Mouse (Mus musculus) G1E (cell line): ENCODE measurements around the gene Aire. TPM values are rescaled to one million over a fixed set of nuclear protein-coding genes. Genes with fewer than 3 reads are reported as not detected.

Experiments
- ATAC-seq: 2 replicates; pipeline ENCODE4 v1.8.0; 2016; ENCODE audit warnings: mild to moderate bottlenecking; ENCODE audit not compliant: insufficient number of reproducible peaks, poor library complexity, low FRiP score, severe bottlenecking; ENCODE audit errors: extremely low read depth
- DNase-seq: peaks from one replicate; pipeline ENCODE4 v3.0.0; 2012; ENCODE audit warnings: low spot score
- H3K27me3 ChIP-seq: 2 replicates; pipeline ENCODE4 v1.6.1; 2012; ENCODE audit warnings: mild to moderate bottlenecking, low read length, inconsistent platforms; ENCODE audit not compliant: insufficient read depth
- H3K36me3 ChIP-seq: replicated peaks from 2 replicates; pipeline ENCODE3; 2012; ENCODE audit warnings: mild to moderate bottlenecking, inconsistent platforms
- H3K4me1 ChIP-seq: 2 replicates; pipeline ENCODE4 v1.6.1; 2012; ENCODE audit warnings: low read depth, low read length, inconsistent platforms, mixed read lengths; ENCODE audit not compliant: insufficient read depth
- H3K4me3 ChIP-seq: 2 replicates; pipeline ENCODE4 v1.5.1; 2012; ENCODE audit warnings: low read depth, mild to moderate bottlenecking, inconsistent platforms, low read length, moderate library complexity, mixed read lengths
- H3K9me3 ChIP-seq: replicated peaks from 2 replicates; pipeline ENCODE4 v1.6.1; 2012; ENCODE audit warnings: inconsistent platforms
- CTCF ChIP-seq: IDR thresholded peaks from 2 replicates; pipeline ENCODE4 v1.5.1; 2012; ENCODE audit warnings: low read depth, low read length, inconsistent platforms, mixed read lengths
- GATA1 ChIP-seq: IDR thresholded peaks from 2 replicates; pipeline ENCODE4 v1.6.1; 2012; ENCODE audit warnings: borderline replicate concordance, low read length, inconsistent platforms, mixed read lengths
- GATA2 ChIP-seq: IDR thresholded peaks from 2 replicates; pipeline ENCODE4 v1.6.1; 2012; ENCODE audit warnings: low read depth, low read length, inconsistent platforms, borderline replicate concordance
- POLR2AphosphoS5 ChIP-seq: IDR thresholded peaks from 2 replicates; pipeline ENCODE4 v1.6.1; 2012; ENCODE audit warnings: low read depth, low read length, inconsistent platforms; ENCODE audit not compliant: insufficient replicate concordance
- TAL1 ChIP-seq: conservative IDR thresholded peaks from 2 replicates; pipeline ENCODE4 v1.6.1; 2012; ENCODE audit warnings: low read depth, low read length, inconsistent platforms, mixed read lengths
- polyA plus RNA-seq: library from polyadenylated mRNA; stranded (reverse); fragments of >175 nt; gene quantifications from 2 replicates; pipeline ENCODE4 v1.2.3, GENCODE M21; 2012
- total RNA-seq, 2 experiments: library from RNA; stranded (forward) in 1 of 2; stranded (reverse) in 1 of 2; fragments of 200-1000 nt in 1 of 2; fragments of >200 nt in 1 of 2; fragmentation: Nextera tagmentation in 1 of 2; gene quantifications; 2 replicates each; pipeline ENCODE4 v1.2.3; 2014 to 2017

Aire gene
- total and polyA plus RNA-seq, 3 experiments = 0.10 TPM; not detected in 2

DNA sequence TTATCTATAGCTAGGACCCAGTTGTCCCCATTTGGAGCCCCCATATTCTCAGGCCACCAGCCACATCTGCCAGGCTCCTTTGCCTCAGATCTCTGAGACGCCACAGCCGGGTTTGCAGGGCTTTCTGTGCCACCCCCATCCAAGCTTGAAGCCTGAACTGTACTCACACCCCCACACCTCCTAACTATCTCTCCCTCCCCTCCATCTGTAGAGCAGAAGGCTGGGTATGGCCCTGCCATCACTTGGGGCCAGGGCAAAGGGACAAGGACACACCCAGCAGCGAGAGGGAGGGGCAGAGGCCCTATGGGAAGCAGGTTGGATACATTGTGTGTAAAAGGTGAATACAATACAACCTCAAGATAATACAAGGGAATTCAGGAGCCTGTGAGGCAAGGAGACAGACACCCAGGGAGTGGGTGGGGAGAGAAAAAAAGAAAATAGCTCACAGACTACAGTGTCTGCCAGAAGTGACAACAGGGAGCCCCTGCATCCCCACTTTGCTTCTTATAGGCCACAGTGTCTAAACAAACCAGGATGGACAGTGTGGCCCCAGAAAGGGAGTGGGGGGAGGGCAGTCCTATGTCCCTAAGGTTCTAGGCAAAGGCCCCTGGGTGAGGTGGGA is 38.8 kb downstream of the Aire start:
- Histone ChIP-seq H3K4me3 (peak overlapping the region; percentile 28; the same call in 1 of the 2 replicates), H3K27me3 (no peaks in the 10 kb centered on the region), H3K9me3 (no peaks in the 10 kb centered on the region), H3K36me3 (peaks cover 91% of the 10 kb centered on the region), H3K4me1 (peaks cover 63% of the 10 kb centered on the region)
- no peak for DNase-seq
- ATAC-seq = no peak
- TF ChIP-seq CTCF (no peak), GATA2 (no peak), POLR2AphosphoS5 (no peak), TAL1 (no peak), GATA1 (no peak)

DNA sequence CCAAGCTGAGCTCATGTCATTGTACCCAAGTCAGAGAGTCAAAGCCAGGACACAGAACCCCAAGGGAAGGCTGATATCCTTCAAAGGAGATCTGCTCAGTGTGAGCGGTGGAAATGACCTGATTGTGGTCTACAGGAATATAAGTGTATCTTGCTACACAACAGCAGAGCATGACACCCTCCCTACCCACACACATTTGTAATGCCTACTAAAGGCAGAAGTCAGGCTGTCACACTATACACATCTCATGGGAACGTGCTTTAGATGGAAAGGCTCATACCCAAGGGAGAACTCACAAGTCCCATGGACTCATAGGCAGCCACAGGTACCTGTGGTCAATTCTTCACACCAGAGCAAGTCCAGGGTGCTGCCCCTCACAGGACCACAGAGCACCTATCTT is 41.1 kb downstream of the Aire start:
- no peak for TF ChIP-seq CTCF
- TF ChIP-seq TAL1 = no peak
- TF ChIP-seq GATA1 = no peak
- no peak for TF ChIP-seq POLR2AphosphoS5
- TF ChIP-seq GATA2 = no peak
- peaks cover 48% of the 10 kb centered on the region for H3K4me1 ChIP-seq
- ATAC-seq (no peak), DNase-seq (no peak)
- H3K27me3 ChIP-seq = no peaks in the 10 kb centered on the region
- H3K9me3 ChIP-seq = no peaks in the 10 kb centered on the region
- H3K36me3 ChIP-seq = peaks cover 96% of the 10 kb centered on the region
- no peak overlapping the region for H3K4me3 ChIP-seq

DNA sequence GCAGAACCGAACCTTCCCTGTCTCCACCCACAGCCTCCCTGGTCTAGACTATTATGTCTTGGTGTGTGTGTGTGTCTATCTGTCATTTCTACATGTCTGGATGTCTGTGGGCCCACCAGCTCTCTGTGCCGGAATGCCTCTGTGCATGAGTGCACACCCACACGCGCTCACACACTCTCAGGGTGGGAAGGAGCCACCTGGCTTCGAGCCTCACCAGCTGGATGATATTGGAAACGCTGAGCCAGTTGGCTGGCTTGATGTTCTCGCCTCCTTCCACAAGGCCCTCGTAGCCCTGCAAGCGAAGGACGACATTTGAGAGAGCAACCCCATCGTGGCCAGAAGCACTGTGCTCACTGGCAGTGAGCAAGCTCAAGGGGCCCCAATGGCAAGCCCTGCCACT is 41.6 kb downstream of the Aire start:
- Histone ChIP-seq H3K4me3 (no peak overlapping the region), H3K27me3 (no peaks in the 10 kb centered on the region), H3K4me1 (peaks cover 43% of the 10 kb centered on the region), H3K36me3 (peaks cover 97% of the 10 kb centered on the region), H3K9me3 (no peaks in the 10 kb centered on the region)
- TF ChIP-seq CTCF (no peak), TAL1 (no peak), GATA2 (no peak), GATA1 (no peak), POLR2AphosphoS5 (no peak)
- DNase-seq (no peak), ATAC-seq (no peak)

DNA sequence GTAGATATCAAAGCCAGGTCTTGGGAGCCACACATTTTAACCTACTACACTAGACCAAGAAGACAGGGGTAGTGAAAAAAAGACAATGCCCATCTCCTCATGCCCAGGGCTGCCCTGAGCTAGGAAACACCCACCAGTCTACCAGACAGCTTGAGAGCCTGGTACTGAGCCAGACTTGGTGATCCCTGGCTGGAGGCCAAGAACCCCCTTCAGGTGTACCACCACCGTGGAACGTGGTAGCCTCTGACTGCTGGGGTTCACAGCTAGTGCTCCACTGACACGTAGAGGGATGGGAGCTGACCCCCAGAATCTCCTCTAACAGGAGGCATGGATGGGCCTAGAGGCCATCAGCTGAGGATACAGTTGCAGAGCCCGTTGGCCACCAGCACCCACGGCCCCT is 43.2 kb downstream of the Aire start:
- ATAC-seq (no peak), DNase-seq (no peak)
- Histone ChIP-seq H3K27me3 (no peaks in the 10 kb centered on the region), H3K36me3 (peaks cover 97% of the 10 kb centered on the region), H3K4me1 (peaks cover 27% of the 10 kb centered on the region), H3K9me3 (no peaks in the 10 kb centered on the region), H3K4me3 (no peak overlapping the region)
- TF ChIP-seq GATA2 = no peak
- TF ChIP-seq TAL1 = no peak

DNA sequence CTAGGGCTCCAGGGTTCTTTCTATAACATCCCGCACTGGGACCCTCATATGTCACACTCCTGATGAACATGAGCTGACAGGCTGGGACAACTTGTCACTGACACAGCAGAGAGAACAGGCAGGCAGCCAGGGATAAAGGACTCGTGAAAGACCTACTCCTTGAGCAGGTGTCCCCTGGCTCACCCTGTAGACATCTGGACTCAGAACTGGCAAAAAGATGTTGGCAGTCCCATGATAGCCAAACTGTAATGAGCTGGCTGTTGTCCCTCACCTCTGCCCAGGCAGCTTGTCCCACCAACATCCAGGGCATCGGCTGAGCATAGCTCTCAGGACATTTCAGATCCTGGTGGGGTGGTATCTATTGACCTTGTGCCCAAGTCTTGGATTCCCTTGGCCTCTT is 47.8 kb downstream of the Aire start:
- no peaks in the 10 kb centered on the region for H3K9me3 ChIP-seq
- no peaks in the 10 kb centered on the region for H3K27me3 ChIP-seq
- no peak overlapping the region for H3K4me3 ChIP-seq
- ATAC-seq (no peak), DNase-seq (no peak)
- TF ChIP-seq CTCF = no peak
- no peak for TF ChIP-seq GATA2
- no peak for TF ChIP-seq TAL1
- no peak for TF ChIP-seq POLR2AphosphoS5
- TF ChIP-seq GATA1 = no peak
- H3K4me1 ChIP-seq = 0 out of 2 replicates have a peak, but pooled peaks cover 9% of the 10 kb centered on the region
- peaks cover 100% of the 10 kb centered on the region for H3K36me3 ChIP-seq

DNA sequence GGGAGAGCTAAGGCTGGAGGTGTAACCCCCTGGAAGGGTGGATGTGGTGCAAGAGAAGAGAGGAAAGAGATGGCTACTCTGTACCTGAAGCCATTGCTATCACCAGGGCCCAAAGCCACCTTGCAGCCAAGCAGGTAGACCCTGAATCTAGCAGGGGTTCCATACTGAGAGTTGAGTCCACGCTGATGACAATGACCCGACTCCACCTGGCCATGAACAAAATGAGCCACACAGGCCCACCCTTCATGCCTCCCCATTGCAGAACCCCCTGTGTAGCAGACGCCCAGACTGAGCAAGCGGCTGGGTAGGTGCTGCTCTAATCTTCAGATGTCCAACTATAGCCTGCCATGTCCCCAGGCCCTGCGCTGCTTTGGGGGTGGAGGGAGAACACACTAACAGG is 57.6 kb downstream of the Aire start:
- DNase-seq = no peak
- no peaks in the 10 kb centered on the region for H3K27me3 ChIP-seq
- TF ChIP-seq GATA1 (no peak), POLR2AphosphoS5 (peak; percentile 72)
- no peak for ATAC-seq
- peaks cover 89% of the 10 kb centered on the region for H3K36me3 ChIP-seq
- no peak overlapping the region for H3K4me3 ChIP-seq
- H3K9me3 ChIP-seq = no peaks in the 10 kb centered on the region
- peaks cover 24% of the 10 kb centered on the region; the same call in 1 of the 2 replicates for H3K4me1 ChIP-seq

DNA sequence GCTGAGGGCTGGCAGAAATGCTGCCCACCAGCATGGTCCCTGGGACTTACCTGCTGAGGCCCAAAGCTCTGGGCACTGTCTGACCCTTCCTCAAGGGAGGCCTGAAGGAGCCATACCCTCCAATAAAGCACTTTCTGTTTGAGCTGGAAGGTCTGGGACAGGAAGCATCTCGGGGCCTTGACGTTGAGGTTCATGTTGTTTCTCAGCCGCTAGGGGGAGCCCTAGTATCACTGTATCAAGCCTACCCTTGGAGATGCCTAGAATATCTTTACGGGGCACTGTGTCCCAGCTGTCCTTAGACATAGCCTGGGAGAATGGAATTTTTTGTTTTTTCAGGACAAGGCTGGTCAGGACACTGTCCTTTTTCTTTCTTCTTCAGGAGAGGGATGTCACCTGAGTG is 58.8 kb downstream of the Aire start:
- Histone ChIP-seq H3K4me1 (peaks cover 23% of the 10 kb centered on the region; the same call in 1 of the 2 replicates), H3K36me3 (peaks cover 89% of the 10 kb centered on the region), H3K27me3 (no peaks in the 10 kb centered on the region), H3K9me3 (no peaks in the 10 kb centered on the region), H3K4me3 (no peak overlapping the region)
- TF ChIP-seq GATA1 = no peak
- TF ChIP-seq GATA2 = no peak
- TF ChIP-seq POLR2AphosphoS5 = no peak
- no peak for TF ChIP-seq TAL1
- peak; percentile 78 for TF ChIP-seq CTCF
- ATAC-seq = peak; percentile 62; the same call in 1 of the 2 replicates
- DNase-seq = peak; percentile 87

Other genes starting within 250 kb of the Aire start
- not detected in 2 replicates for gene Gm9639, start 248.5 kb downstream of the Aire start, total RNA-seq (2014; fragmentation: Nextera tagmentation)
- not detected in 2 replicates for gene Gm9639, start 248.5 kb downstream of the Aire start, total RNA-seq (2017)
- not detected in 2 replicates for gene Gm9639, start 248.5 kb downstream of the Aire start, polyA plus RNA-seq
- gene Gm19668, start 244.5 kb downstream of the Aire start, total RNA-seq (2014; fragmentation: Nextera tagmentation) = not detected in 2 replicates
- 0.16 TPM in 1 of 2 replicates, not detected in the other for gene Gm19668, start 244.5 kb downstream of the Aire start, total RNA-seq (2017)
- gene Gm19668, start 244.5 kb downstream of the Aire start, polyA plus RNA-seq = not detected in 2 replicates
- gene Gm9507, start 231.8 kb downstream of the Aire start, total RNA-seq (2014; fragmentation: Nextera tagmentation) = not detected in 2 replicates
- gene Gm9507, start 231.8 kb downstream of the Aire start, total RNA-seq (2017) = not detected in 2 replicates
- gene Gm9507, start 231.8 kb downstream of the Aire start, polyA plus RNA-seq = not detected in 2 replicates
- not detected in 2 replicates for gene Gm2696, start 228.9 kb downstream of the Aire start, total RNA-seq (2014; fragmentation: Nextera tagmentation)
- gene Gm2696, start 228.9 kb downstream of the Aire start, total RNA-seq (2017) = not detected in 2 replicates
- gene Gm2696, start 228.9 kb downstream of the Aire start, polyA plus RNA-seq = not detected in 2 replicates
- not detected in 2 replicates for gene Krtap10-4, start 216.5 kb downstream of the Aire start, total RNA-seq (2014; fragmentation: Nextera tagmentation)
- gene Krtap10-4, start 216.5 kb downstream of the Aire start, total RNA-seq (2017) = not detected in 2 replicates
- not detected in 2 replicates for gene Krtap10-4, start 216.5 kb downstream of the Aire start, polyA plus RNA-seq
- gene Krtap10-10, start 207.7 kb downstream of the Aire start, total RNA-seq (2014; fragmentation: Nextera tagmentation) = not detected in 2 replicates
- gene Krtap10-10, start 207.7 kb downstream of the Aire start, total RNA-seq (2017) = 0.49 TPM in 1 of 2 replicates, not detected in the other
- gene Krtap10-10, start 207.7 kb downstream of the Aire start, polyA plus RNA-seq = not detected in 2 replicates
- gene Gm36176, start 196.8 kb downstream of the Aire start, total RNA-seq (2014; fragmentation: Nextera tagmentation) = not detected in 2 replicates
- not detected in 2 replicates for gene Gm36176, start 196.8 kb downstream of the Aire start, total RNA-seq (2017)
- not detected in 2 replicates for gene Gm36176, start 196.8 kb downstream of the Aire start, polyA plus RNA-seq
- gene Gm10318, start 190.8 kb downstream of the Aire start, total RNA-seq (2014; fragmentation: Nextera tagmentation) = not detected in 2 replicates
- 0.23 TPM in 1 of 2 replicates, not detected in the other for gene Gm10318, start 190.8 kb downstream of the Aire start, total RNA-seq (2017)
- gene Gm10318, start 190.8 kb downstream of the Aire start, polyA plus RNA-seq = not detected in 2 replicates
- not detected in 2 replicates for gene Gm3285, start 181.6 kb downstream of the Aire start, total RNA-seq (2014; fragmentation: Nextera tagmentation)
- gene Gm3285, start 181.6 kb downstream of the Aire start, total RNA-seq (2017) = not detected in 2 replicates
- gene Gm3285, start 181.6 kb downstream of the Aire start, polyA plus RNA-seq = not detected in 2 replicates
- gene Lrrc3, start 141.1 kb downstream of the Aire start, total RNA-seq (2014; fragmentation: Nextera tagmentation) = not detected in 2 replicates
- gene Lrrc3, start 141.1 kb downstream of the Aire start, total RNA-seq (2017) = 0.05 and 0.06 TPM in 2 replicates
- gene Lrrc3, start 141.1 kb downstream of the Aire start, polyA plus RNA-seq = 0.01 TPM in 1 of 2 replicates, not detected in the other
- 1.1 and 4.1 TPM in 2 replicates for gene Trpm2, start 73.0 kb downstream of the Aire start, total RNA-seq (2014; fragmentation: Nextera tagmentation)
- gene Trpm2, start 73.0 kb downstream of the Aire start, total RNA-seq (2017) = 0.35 and 0.55 TPM in 2 replicates
- gene Trpm2, start 73.0 kb downstream of the Aire start, polyA plus RNA-seq = 0.14 and 0.19 TPM in 2 replicates
- gene 1810043G02Rik, start 65.1 kb downstream of the Aire start, total RNA-seq (2014; fragmentation: Nextera tagmentation) = 6.9 and 13.6 TPM in 2 replicates
- 10.1 and 10.9 TPM in 2 replicates for gene 1810043G02Rik, start 65.1 kb downstream of the Aire start, total RNA-seq (2017)
- gene 1810043G02Rik, start 65.1 kb downstream of the Aire start, polyA plus RNA-seq = 27.1 and 30.3 TPM in 2 replicates
- 38.5 and 48.7 TPM in 2 replicates for gene Pfkl, start 33.5 kb downstream of the Aire start, total RNA-seq (2014; fragmentation: Nextera tagmentation)
- 89.1 and 92.7 TPM in 2 replicates for gene Pfkl, start 33.5 kb downstream of the Aire start, total RNA-seq (2017)
- gene Pfkl, start 33.5 kb downstream of the Aire start, polyA plus RNA-seq = 182 and 214 TPM in 2 replicates
- not detected in 2 replicates for gene Dnmt3l, start 1.7 kb downstream of the Aire start, total RNA-seq (2014; fragmentation: Nextera tagmentation)
- 0.16 TPM in 1 of 2 replicates, not detected in the other for gene Dnmt3l, start 1.7 kb downstream of the Aire start, total RNA-seq (2017)
- gene Dnmt3l, start 1.7 kb downstream of the Aire start, polyA plus RNA-seq = not detected in 2 replicates
- gene Icosl, start 25.7 kb upstream of the Aire start, total RNA-seq (2014; fragmentation: Nextera tagmentation) = not detected in 2 replicates
- gene Icosl, start 25.7 kb upstream of the Aire start, total RNA-seq (2017) = 0.12 and 0.22 TPM in 2 replicates
- not detected in 2 replicates for gene Icosl, start 25.7 kb upstream of the Aire start, polyA plus RNA-seq
- 26.9 and 36.3 TPM in 2 replicates for gene D10Jhu81e, start 126.2 kb upstream of the Aire start, total RNA-seq (2014; fragmentation: Nextera tagmentation)
- 106 and 128 TPM in 2 replicates for gene D10Jhu81e, start 126.2 kb upstream of the Aire start, total RNA-seq (2017)
- gene D10Jhu81e, start 126.2 kb upstream of the Aire start, polyA plus RNA-seq = 88.4 and 100 TPM in 2 replicates
- 8.7 and 11.0 TPM in 2 replicates for gene Pwp2, start 141.5 kb upstream of the Aire start, total RNA-seq (2014; fragmentation: Nextera tagmentation)
- gene Pwp2, start 141.5 kb upstream of the Aire start, total RNA-seq (2017) = 23.4 and 26.3 TPM in 2 replicates
- gene Pwp2, start 141.5 kb upstream of the Aire start, polyA plus RNA-seq = 15.8 and 18.8 TPM in 2 replicates
- gene Trappc10, start 201.0 kb upstream of the Aire start, total RNA-seq (2014; fragmentation: Nextera tagmentation) = 43.5 and 93.6 TPM in 2 replicates
- gene Trappc10, start 201.0 kb upstream of the Aire start, total RNA-seq (2017) = 30.2 and 33.3 TPM in 2 replicates
- 54.7 and 75.1 TPM in 2 replicates for gene Trappc10, start 201.0 kb upstream of the Aire start, polyA plus RNA-seq